Mouse (Mus musculus): ENCODE measurements around the gene Serbp1.

Serbp1 gene

GRCm38 (mm10) chr6:67235649-67236048, 2.3 kb upstream of the Serbp1 start:
- DNase-seq (ENCODE audit: low spot score): no peak

DNA sequence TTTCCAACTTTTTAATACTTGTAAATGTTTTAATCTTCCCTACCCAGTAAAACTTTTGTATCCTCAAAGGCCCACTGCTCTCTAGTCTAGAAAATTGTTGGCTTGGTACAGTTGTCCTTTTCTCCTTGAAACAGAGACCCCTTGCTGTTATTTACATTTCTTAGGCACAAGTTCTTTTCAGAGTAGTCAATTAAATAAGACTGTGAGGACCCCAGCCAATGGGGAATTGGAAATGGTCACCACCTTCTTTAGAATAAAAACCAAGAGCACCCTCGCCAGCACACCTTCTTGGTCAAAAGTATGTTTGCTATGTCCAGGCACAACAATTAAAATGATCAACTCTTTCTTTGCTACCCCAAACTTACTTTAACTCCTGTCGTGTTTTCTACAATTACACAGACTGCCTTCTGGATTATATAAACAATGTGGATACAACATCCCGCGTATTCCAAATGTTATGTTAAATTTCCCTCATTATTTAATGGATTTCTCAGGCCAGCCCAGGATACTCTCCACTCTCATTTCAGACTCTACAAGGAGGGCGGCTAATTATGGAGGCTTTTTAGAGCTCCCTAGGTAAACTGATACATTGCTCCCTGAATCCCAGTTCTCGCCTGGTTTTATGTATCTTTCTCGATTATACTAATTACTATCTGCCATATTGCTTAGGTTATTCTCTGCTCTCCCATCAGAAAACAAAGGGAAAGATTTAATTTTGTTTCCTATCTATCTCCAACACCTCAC, 1.3 kb upstream of the Serbp1 start:
- DNase-seq (ENCODE audit: low spot score): no peak

DNA sequence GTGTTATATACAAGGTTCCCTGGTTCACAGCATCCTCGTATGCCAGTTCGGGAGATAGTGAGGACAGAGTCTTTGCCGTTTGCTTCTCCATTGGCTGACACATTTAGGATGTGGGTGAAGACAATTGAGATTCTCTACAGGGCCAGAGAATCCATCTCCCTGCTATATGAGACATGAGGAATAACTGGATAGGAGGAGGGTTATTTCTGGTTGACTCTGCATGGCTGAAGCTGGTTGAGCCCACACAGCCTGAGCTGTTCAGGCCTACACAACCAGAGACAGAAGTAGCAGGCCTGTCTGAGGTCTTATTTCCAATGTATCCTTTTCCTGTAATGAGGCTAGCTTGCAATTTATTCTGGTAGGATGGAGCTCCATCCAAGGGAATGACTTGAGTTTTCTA, 3.3 kb downstream of the Serbp1 start:
- no peak for DNase-seq (ENCODE audit: low spot score)

DNA sequence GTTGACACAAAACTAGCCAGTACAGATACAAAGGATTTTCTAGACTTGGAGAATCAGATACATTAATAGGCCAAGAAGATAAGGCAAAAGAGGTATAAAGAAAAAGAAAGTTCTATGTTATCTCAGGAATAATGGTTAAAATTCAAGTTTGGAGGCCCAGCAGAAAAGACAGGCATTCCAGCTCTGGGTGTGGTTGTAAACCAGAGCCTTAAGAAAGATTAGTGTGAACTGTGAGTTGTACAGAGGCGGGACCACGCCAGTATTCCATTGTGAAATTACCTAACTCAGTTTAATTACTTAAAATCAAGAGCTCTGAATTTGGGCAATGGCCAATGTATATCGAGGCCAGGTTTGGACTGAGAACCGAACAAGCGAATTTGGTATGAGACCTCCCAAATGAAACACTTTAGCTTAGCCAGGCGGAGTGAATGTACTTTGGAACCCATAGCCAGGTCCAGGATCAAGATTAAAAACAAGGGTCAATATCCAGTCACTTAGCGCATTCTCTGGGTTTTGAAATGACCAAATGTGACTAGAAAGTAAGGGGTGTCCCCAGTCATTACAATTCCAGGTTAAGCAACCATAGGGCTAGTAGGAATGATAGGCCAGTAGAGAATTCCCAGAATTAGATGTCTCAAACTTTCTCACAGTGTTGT, 5.9 kb downstream of the Serbp1 start:
- DNase-seq (ENCODE audit: low spot score): no peak

- no peak for DNase-seq (ENCODE audit: low spot score)
Measured at GRCm38 (mm10) chr6:67244451-67244850, 6.5 kb downstream of the Serbp1 start.

- DNase-seq (ENCODE audit: low spot score): no peak
Measured at GRCm38 (mm10) chr6:67251095-67251494, 13.1 kb downstream of the Serbp1 start.

- no peak for DNase-seq (ENCODE audit: low spot score)
Measured at GRCm38 (mm10) chr6:67264935-67265334, 27.0 kb downstream of the Serbp1 start.

DNA sequence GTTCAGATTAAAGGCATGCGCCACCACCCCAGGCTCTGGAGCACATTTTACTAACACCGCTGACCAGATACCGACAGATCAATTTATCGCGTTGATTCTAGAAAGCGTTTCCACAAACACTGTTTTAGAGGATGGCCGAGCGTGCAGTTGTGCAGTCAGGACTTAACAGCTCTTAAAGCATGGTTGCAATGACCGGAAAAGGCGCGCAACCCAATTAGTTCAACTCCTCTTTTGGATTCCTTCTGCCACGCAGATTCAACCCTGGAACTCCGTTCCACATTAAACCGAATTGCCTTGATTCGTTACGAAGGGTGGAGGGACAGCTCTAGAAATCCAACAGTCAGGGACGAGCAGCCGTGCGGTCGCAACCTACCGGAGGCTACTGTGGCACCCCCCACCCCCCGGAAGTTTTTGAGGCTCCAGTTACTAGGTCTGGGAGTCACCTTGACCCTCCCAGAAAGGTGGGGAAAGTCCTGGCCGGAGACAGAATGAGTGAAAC, 28.2 kb downstream of the Serbp1 start:
- peak; percentile 75 for DNase-seq (ENCODE audit: low spot score)

GRCm38 (mm10) chr6:67266664-67267407, 28.9 kb downstream of the Serbp1 start:
- DNase-seq (ENCODE audit: low spot score): peak; percentile 99

DNA sequence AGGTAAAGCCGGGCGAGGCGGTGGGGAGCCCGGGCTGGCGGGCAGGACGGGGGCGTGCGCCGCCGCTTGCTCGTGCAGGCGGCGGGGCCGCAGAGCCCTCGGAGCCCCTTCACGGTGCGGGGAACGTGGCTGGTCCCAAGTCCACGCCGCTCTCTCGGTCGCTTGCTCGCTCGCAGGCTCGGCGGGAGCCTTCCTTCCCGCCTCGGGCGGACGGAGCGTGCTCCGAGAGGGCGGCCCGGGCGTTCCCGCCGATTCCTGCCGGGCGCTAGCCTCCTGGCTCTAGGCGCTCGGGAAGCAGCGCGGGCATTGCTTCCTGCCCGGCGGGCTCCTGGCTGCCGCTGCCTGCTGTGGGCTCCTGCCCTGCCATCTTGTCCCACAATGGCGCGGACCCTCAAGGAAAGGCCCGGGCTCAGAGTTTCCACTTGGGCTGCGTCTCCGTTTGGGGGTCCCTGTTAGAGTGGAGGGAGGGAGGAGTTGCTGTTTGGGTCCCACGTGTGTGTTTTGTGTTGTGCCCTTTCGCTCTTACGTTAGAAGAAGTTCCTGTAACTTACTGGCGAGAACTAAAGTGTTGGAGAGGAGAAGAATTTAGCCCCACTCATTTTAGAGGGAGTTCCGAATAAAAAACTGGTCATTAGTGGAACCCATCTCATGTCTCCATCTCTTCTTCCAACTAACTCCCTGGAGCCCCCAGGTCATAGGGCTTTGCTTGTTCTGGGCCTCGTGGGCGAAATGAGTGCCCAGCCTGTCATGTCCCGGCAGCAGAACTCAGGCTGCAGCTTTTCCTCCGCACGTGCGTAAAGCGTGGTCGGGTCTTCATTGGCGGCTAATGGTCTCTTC, 29.6 kb downstream of the Serbp1 start:
- peak; percentile 72 for DNase-seq (ENCODE audit: low spot score)

GRCm38 (mm10) chr6:67268245-67268612, 30.3 kb downstream of the Serbp1 start:
- DNase-seq (ENCODE audit: low spot score): no peak

DNA sequence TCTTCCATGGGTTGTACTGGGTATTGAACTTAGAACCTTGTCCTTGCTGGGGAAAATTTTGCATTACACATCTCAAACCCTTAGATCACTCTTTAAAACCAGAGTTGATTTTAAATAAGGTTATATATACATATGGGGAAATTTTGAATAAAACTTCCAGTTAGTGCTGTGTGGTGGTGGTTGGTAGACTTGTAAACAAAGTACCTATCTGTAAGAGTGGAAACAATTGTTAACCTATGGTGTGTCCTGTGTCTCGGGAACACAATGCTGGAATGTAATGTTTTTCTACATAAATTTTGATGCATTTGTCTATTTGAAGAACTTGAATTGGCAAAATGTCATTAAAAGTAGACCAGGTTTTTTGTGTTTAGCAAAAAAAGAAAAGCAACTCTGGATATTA, 31.0 kb downstream of the Serbp1 start:
- no peak for DNase-seq (ENCODE audit: low spot score)

- DNase-seq (ENCODE audit: low spot score): no peak
Measured at GRCm38 (mm10) chr6:67269459-67269858, 31.5 kb downstream of the Serbp1 start.

DNA sequence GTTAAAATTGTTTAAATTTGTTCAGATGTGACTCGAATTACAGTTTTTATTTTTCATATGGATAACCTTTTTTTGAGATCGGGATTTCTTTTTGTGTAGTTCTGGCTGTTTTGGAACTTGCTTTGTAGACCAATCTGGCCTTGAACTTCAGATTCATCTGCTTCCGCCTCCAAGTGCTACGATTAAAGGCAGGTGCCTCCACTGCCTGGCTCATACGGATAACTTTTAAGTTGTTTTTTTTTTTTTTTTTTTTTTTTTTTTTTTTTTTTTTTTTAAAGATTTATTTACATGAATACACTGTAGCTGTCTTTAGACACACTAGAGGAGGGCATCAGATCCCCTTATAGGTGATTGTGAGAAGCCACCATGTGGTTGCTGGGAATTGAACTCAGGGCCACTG, 40.0 kb downstream of the Serbp1 start:
- DNase-seq (ENCODE audit: low spot score): no peak

- DNase-seq (ENCODE audit: low spot score): no peak
Measured at GRCm38 (mm10) chr6:67281614-67282197, 43.7 kb downstream of the Serbp1 start.

DNA sequence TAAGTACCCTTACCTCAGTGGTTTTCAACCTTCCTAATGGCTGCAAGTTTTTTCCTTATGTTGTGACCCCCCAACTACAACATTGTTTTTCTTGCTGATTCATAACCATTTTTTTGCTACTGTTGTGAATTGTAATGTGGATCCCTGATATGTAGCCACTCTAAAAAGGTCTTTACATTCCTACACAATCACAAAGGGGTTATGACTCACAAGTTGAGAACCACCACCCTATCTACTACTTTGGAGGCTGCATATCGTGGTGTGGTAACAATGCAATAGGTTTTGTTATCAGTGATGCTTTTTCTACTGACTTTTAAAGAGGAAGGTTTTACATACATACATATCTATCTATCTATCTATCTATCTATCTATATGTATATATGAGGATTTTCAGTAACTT, 44.9 kb downstream of the Serbp1 start:
- DNase-seq (ENCODE audit: low spot score): no peak

DNA sequence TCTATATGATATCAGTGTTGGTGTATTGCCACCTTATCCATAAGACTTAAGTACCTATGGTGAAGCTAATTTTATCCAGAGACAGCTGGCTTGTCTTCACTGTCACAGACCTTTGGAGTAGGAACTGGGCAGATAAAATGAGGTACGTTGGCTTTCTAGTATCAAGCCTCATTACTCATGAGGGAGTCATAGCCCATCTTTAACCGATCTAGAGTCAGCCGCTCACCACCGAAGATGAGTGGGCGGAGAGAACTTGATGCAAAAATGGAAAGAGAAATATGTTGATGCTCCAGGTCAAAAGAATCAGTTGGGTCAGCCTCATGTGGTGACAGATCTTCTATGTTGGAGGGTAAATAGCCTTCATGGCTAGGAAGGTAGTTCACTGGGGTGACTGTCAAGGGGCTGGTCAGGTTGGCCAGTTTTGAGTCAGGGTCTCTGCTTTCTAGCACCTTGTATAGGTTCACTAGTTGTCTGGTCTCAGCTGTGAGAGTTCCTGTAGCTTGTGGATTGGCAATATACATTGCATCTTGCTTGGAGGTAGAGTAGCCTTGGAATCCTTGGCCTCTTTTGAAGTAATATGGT, 54.2 kb downstream of the Serbp1 start:
- DNase-seq (ENCODE audit: low spot score): no peak

GRCm38 (mm10) chr6:67296126-67296525, 58.1 kb downstream of the Serbp1 start:
- DNase-seq (ENCODE audit: low spot score): peak; percentile 37

- DNase-seq (ENCODE audit: low spot score): no peak
Measured at GRCm38 (mm10) chr6:67298742-67299141, 60.8 kb downstream of the Serbp1 start.

GRCm38 (mm10) chr6:67300300-67300699, 62.3 kb downstream of the Serbp1 start:
- no peak for DNase-seq (ENCODE audit: low spot score)

DNA sequence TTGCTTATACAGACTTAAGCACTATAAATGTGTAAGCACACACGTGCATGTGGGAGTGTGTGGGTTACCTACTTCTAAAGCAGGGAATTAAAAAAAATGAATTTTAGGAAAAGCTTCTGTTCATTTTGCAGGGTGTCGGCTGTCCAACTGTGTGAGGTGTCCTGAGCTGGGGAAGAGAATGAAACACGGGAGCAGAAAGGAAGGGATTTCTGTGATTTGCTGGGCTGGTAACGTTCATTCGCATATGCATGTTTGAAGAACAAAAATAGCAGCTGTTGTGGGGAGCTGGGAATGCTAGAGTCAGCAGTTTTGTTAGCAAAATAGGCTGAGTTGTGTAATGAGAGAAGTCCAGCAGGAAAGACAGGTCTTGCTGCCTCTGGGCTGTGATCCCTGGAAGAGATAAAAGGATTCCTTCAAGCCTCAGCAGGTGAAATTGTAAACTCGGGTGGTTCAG, 62.8 kb downstream of the Serbp1 start:
- DNase-seq (ENCODE audit: low spot score): peak; percentile 36

Data from embryo, embryonic 10 days (tissue).